Mouse (Mus musculus) lung, embryonic 15.5 days (tissue): Measurements from ENCODE around the gene Rad54l2. TPM values are rescaled to one million over a fixed set of nuclear protein-coding genes. Genes with fewer than 3 reads are reported as not detected.

ENCODE experiments used
- ATAC-seq: fragments of 200-750 bp; cut with Nextera tagmentation; 2 replicates; pipeline ENCODE4 v1.8.0; 2017; ENCODE audit warnings: moderate number of reproducible peaks, borderline replicate concordance; ENCODE audit not compliant: low FRiP score, low TSS enrichment; ENCODE audit errors: extremely low read depth
- H3K27ac ChIP-seq: fragments of 300-500 bp; sonication (generic); 2 replicates; pipeline ENCODE4 v1.5.1; 2015; ENCODE audit warnings: moderate library complexity, mild to moderate bottlenecking, inconsistent platforms
- H3K27me3 ChIP-seq: fragments of 300-500 bp; sonication (generic); 2 replicates; pipeline ENCODE4 v1.6.1; 2015; ENCODE audit warnings: inconsistent platforms
- H3K36me3 ChIP-seq: fragments of 300-500 bp; sonication (generic); 2 replicates; pipeline ENCODE4 v1.6.1; 2015; ENCODE audit warnings: inconsistent platforms
- H3K4me1 ChIP-seq: fragments of 300-500 bp; sonication (generic); 2 replicates; pipeline ENCODE4 v1.6.1; 2015; ENCODE audit warnings: inconsistent platforms
- H3K4me2 ChIP-seq: fragments of 300-500 bp; sonication (generic); 2 replicates; pipeline ENCODE4 v1.6.1; 2015; ENCODE audit warnings: inconsistent platforms, mild to moderate bottlenecking, moderate library complexity
- H3K4me3 ChIP-seq: fragments of 300-500 bp; sonication (generic); 2 replicates; pipeline ENCODE4 v1.5.1; 2015; ENCODE audit warnings: mild to moderate bottlenecking, inconsistent platforms
- H3K9ac ChIP-seq: fragments of 300-500 bp; sonication (generic); 2 replicates; pipeline ENCODE4 v1.6.1; 2015; ENCODE audit warnings: inconsistent platforms
- H3K9me3 ChIP-seq: fragments of 300-500 bp; sonication (generic); 2 replicates; pipeline ENCODE4 v1.6.1; 2016; ENCODE audit warnings: inconsistent platforms
- WGBS: fragments of 180-500 bp; shearing (Covaris S2); methylation state at CpG from one replicate; pipeline ENCODE4 v1.1.7; 2015; 5-methylcytosine and 5-hydroxymethylcytosine counted together
- polyA plus RNA-seq: library from polyadenylated mRNA; unstranded; fragments of >200 nt; fragmentation: Nextera tagmentation; extraction: Ambion mirVana; gene quantifications from 2 replicates; pipeline ENCODE4 v1.2.1, GENCODE M21; 2015

Rad54l2 gene
- polyA plus RNA-seq, 1 experiment from 2014 or later: 7.1 TPM

GRCm38 (mm10) chr9:106783554-106783953 is 5.4 kb downstream of the Rad54l2 start:
- Histone ChIP-seq H3K4me2 (no peak overlapping the region), H3K27me3 (no peaks in the 10 kb centered on the region), H3K9ac (no peak overlapping the region), H3K36me3 (no peaks in the 10 kb centered on the region), H3K27ac (no peak overlapping the region), H3K4me3 (no peak overlapping the region), H3K9me3 (no peaks in the 10 kb centered on the region), H3K4me1 (peaks cover 6% of the 10 kb centered on the region)
- no peak for ATAC-seq
- 98% methylated on average over 2 of the region's 2 CpGs for WGBS

GRCm38 (mm10) chr9:106780086-106780485 is 8.9 kb downstream of the Rad54l2 start:
- Histone ChIP-seq H3K27me3 (no peaks in the 10 kb centered on the region), H3K4me2 (no peak overlapping the region), H3K27ac (no peak overlapping the region), H3K4me3 (no peak overlapping the region), H3K9me3 (no peaks in the 10 kb centered on the region), H3K4me1 (no peaks in the 10 kb centered on the region), H3K36me3 (no peaks in the 10 kb centered on the region), H3K9ac (no peak overlapping the region)
- 80% methylated on average over 3 of the region's 3 CpGs for WGBS
- ATAC-seq: no peak

GRCm38 (mm10) chr9:106778319-106778718 is 10.7 kb downstream of the Rad54l2 start:
- Histone ChIP-seq H3K9me3 (no peaks in the 10 kb centered on the region), H3K9ac (no peak overlapping the region), H3K4me2 (no peak overlapping the region), H3K4me3 (no peak overlapping the region), H3K27ac (no peak overlapping the region), H3K27me3 (no peaks in the 10 kb centered on the region), H3K36me3 (no peaks in the 10 kb centered on the region), H3K4me1 (no peaks in the 10 kb centered on the region)
- WGBS: 80% methylated on average over 4 of the region's 4 CpGs
- no peak for ATAC-seq

GRCm38 (mm10) chr9:106777423-106777822 is 11.6 kb downstream of the Rad54l2 start:
- Histone ChIP-seq H3K9me3 (no peaks in the 10 kb centered on the region), H3K27ac (no peak overlapping the region), H3K36me3 (no peaks in the 10 kb centered on the region), H3K4me1 (no peaks in the 10 kb centered on the region), H3K4me2 (no peak overlapping the region), H3K4me3 (no peak overlapping the region), H3K27me3 (no peaks in the 10 kb centered on the region), H3K9ac (no peak overlapping the region)
- ATAC-seq: no peak
- WGBS: 73% methylated on average over 3 of the region's 3 CpGs

GRCm38 (mm10) chr9:106776116-106776515 is 12.9 kb downstream of the Rad54l2 start:
- H3K36me3 ChIP-seq: no peaks in the 10 kb centered on the region
- H3K27me3 ChIP-seq: no peaks in the 10 kb centered on the region
- H3K9me3 ChIP-seq: no peaks in the 10 kb centered on the region
- 91% methylated on average over 1 of the region's 1 CpGs for WGBS
- H3K4me1 ChIP-seq: no peaks in the 10 kb centered on the region
- ATAC-seq: no peak
- no peak overlapping the region for H3K27ac ChIP-seq
- H3K4me3 ChIP-seq: no peak overlapping the region
- no peak overlapping the region for H3K4me2 ChIP-seq
- H3K9ac ChIP-seq: no peak overlapping the region

- Histone ChIP-seq H3K27me3 (no peaks in the 10 kb centered on the region), H3K36me3 (no peaks in the 10 kb centered on the region), H3K9ac (no peak overlapping the region), H3K9me3 (no peaks in the 10 kb centered on the region), H3K4me2 (no peak overlapping the region), H3K27ac (no peak overlapping the region), H3K4me1 (no peaks in the 10 kb centered on the region), H3K4me3 (no peak overlapping the region)
- 89% methylated on average over 2 of the region's 2 CpGs for WGBS
- ATAC-seq: no peak
Observed at GRCm38 (mm10) chr9:106771770-106772169, 17.2 kb downstream of the Rad54l2 start.

- no peaks in the 10 kb centered on the region for H3K9me3 ChIP-seq
- H3K4me3 ChIP-seq: no peak overlapping the region
- no peak overlapping the region for H3K9ac ChIP-seq
- no peaks in the 10 kb centered on the region for H3K4me1 ChIP-seq
- no peak; the same call in 1 of the 2 replicates for ATAC-seq
- no peaks in the 10 kb centered on the region for H3K27me3 ChIP-seq
- H3K27ac ChIP-seq: no peak overlapping the region
- WGBS: 63% methylated on average over 3 of the region's 3 CpGs
- no peaks in the 10 kb centered on the region for H3K36me3 ChIP-seq
- no peak overlapping the region for H3K4me2 ChIP-seq
Observed at GRCm38 (mm10) chr9:106770216-106770615, 18.8 kb downstream of the Rad54l2 start.

- no peak overlapping the region for H3K27ac ChIP-seq
- no peaks in the 10 kb centered on the region for H3K27me3 ChIP-seq
- no peak overlapping the region for H3K4me2 ChIP-seq
- H3K4me1 ChIP-seq: no peaks in the 10 kb centered on the region
- no peaks in the 10 kb centered on the region for H3K9me3 ChIP-seq
- no peak for ATAC-seq
- H3K4me3 ChIP-seq: no peak overlapping the region
- H3K9ac ChIP-seq: no peak overlapping the region
- H3K36me3 ChIP-seq: no peaks in the 10 kb centered on the region
- 92% methylated on average over 5 of the region's 5 CpGs for WGBS
Observed at GRCm38 (mm10) chr9:106769781-106770180, 19.2 kb downstream of the Rad54l2 start.

- Histone ChIP-seq H3K9ac (no peak overlapping the region), H3K4me3 (no peak overlapping the region), H3K9me3 (no peaks in the 10 kb centered on the region), H3K27ac (no peak overlapping the region), H3K4me1 (no peaks in the 10 kb centered on the region), H3K4me2 (no peak overlapping the region), H3K36me3 (peaks cover 8% of the 10 kb centered on the region; the same call in 1 of the 2 replicates), H3K27me3 (no peaks in the 10 kb centered on the region)
- no peak for ATAC-seq
- WGBS: 87% methylated on average over 9 of the region's 9 CpGs
Observed at GRCm38 (mm10) chr9:106756421-106756820, 32.6 kb downstream of the Rad54l2 start.

- Histone ChIP-seq H3K9me3 (no peaks in the 10 kb centered on the region), H3K4me1 (no peaks in the 10 kb centered on the region), H3K36me3 (peaks cover 8% of the 10 kb centered on the region; the same call in 1 of the 2 replicates), H3K27ac (no peak overlapping the region), H3K4me2 (no peak overlapping the region), H3K27me3 (no peaks in the 10 kb centered on the region), H3K9ac (no peak overlapping the region), H3K4me3 (no peak overlapping the region)
- WGBS: 89% methylated on average over 4 of the region's 4 CpGs
- no peak for ATAC-seq
Observed at GRCm38 (mm10) chr9:106755776-106756175, 33.2 kb downstream of the Rad54l2 start.

GRCm38 (mm10) chr9:106754311-106754710 is 34.7 kb downstream of the Rad54l2 start:
- 79% methylated on average over 2 of the region's 2 CpGs for WGBS
- ATAC-seq: no peak
- Histone ChIP-seq H3K9ac (no peak overlapping the region), H3K4me3 (no peak overlapping the region), H3K4me1 (no peaks in the 10 kb centered on the region), H3K9me3 (no peaks in the 10 kb centered on the region), H3K36me3 (peaks cover 9% of the 10 kb centered on the region; the same call in 1 of the 2 replicates), H3K27me3 (no peaks in the 10 kb centered on the region), H3K4me2 (no peak overlapping the region), H3K27ac (no peak overlapping the region)

GRCm38 (mm10) chr9:106752135-106752534 is 36.9 kb downstream of the Rad54l2 start:
- ATAC-seq: no peak
- WGBS: 83% methylated on average over 5 of the region's 5 CpGs
- Histone ChIP-seq H3K9me3 (no peaks in the 10 kb centered on the region), H3K36me3 (peaks cover 12% of the 10 kb centered on the region; the same call in 1 of the 2 replicates), H3K27ac (no peak overlapping the region), H3K4me1 (no peaks in the 10 kb centered on the region), H3K4me2 (no peak overlapping the region), H3K9ac (no peak overlapping the region), H3K27me3 (no peaks in the 10 kb centered on the region), H3K4me3 (no peak overlapping the region)

- Histone ChIP-seq H3K36me3 (no peaks in the 10 kb centered on the region), H3K27me3 (no peaks in the 10 kb centered on the region), H3K9me3 (no peaks in the 10 kb centered on the region), H3K4me2 (no peak overlapping the region), H3K4me1 (no peaks in the 10 kb centered on the region), H3K27ac (no peak overlapping the region), H3K4me3 (no peak overlapping the region), H3K9ac (no peak overlapping the region)
- no peak for ATAC-seq
- 91% methylated on average over 1 of the region's 1 CpGs for WGBS
Observed at GRCm38 (mm10) chr9:106739962-106740361, 49.0 kb downstream of the Rad54l2 start.
